Mouse (Mus musculus) frontal cortex, postnatal 25 days (tissue): Measurements from ENCODE around the gene Tgfbr2.

Experiments
- DNase-seq, 2 experiments: peaks; one replicate each; pipeline ENCODE4 v3.0.0; 2022; ENCODE audit warnings: low spot score in 2 of 2

Tgfbr2 gene

GRCm38 (mm10) chr9:116111149-116111970, 63.8 kb downstream of the Tgfbr2 start:
- no peak for DNase-seq

- DNase-seq = no peak
Observed at GRCm38 (mm10) chr9:116108729-116109128, 66.4 kb downstream of the Tgfbr2 start.

- DNase-seq = no peak
Observed at GRCm38 (mm10) chr9:116104770-116105169, 70.4 kb downstream of the Tgfbr2 start.

- no peak for DNase-seq
Observed at GRCm38 (mm10) chr9:116101842-116102241, 73.3 kb downstream of the Tgfbr2 start.

- no peak for DNase-seq
Observed at GRCm38 (mm10) chr9:116100015-116100414, 75.1 kb downstream of the Tgfbr2 start.

- DNase-seq = no peak
Observed at GRCm38 (mm10) chr9:116099596-116099993, 75.6 kb downstream of the Tgfbr2 start.

GRCm38 (mm10) chr9:116098724-116099595, 76.2 kb downstream of the Tgfbr2 start:
- no peak for DNase-seq

- DNase-seq = no peak
Observed at GRCm38 (mm10) chr9:116091921-116092320, 83.2 kb downstream of the Tgfbr2 start.

GRCm38 (mm10) chr9:116091101-116091841, 83.9 kb downstream of the Tgfbr2 start:
- DNase-seq = no peak

- DNase-seq = no peak
Observed at GRCm38 (mm10) chr9:116090296-116090695, 84.9 kb downstream of the Tgfbr2 start.

- no peak for DNase-seq
Observed at GRCm38 (mm10) chr9:116088912-116089311, 86.2 kb downstream of the Tgfbr2 start.

GRCm38 (mm10) chr9:116087880-116088279, 87.3 kb downstream of the Tgfbr2 start:
- DNase-seq = peak; percentile 50 to 57

GRCm38 (mm10) chr9:116087263-116087662, 87.9 kb downstream of the Tgfbr2 start:
- DNase-seq = no peak

GRCm38 (mm10) chr9:116085999-116086398, 89.2 kb downstream of the Tgfbr2 start:
- DNase-seq = no peak

- no peak for DNase-seq
Observed at GRCm38 (mm10) chr9:116084324-116084931, 90.7 kb downstream of the Tgfbr2 start.

GRCm38 (mm10) chr9:116083726-116084323, 91.3 kb downstream of the Tgfbr2 start:
- DNase-seq = no peak

GRCm38 (mm10) chr9:116083300-116083699, 91.9 kb downstream of the Tgfbr2 start:
- DNase-seq = no peak

- DNase-seq = no peak
Observed at GRCm38 (mm10) chr9:116081781-116082180, 93.4 kb downstream of the Tgfbr2 start.

GRCm38 (mm10) chr9:116077419-116077818, 97.7 kb downstream of the Tgfbr2 start:
- DNase-seq = no peak

- no peak for DNase-seq
Observed at GRCm38 (mm10) chr9:116076946-116077345, 98.2 kb downstream of the Tgfbr2 start.

- DNase-seq = no peak
Observed at GRCm38 (mm10) chr9:116076163-116076562, 99.0 kb downstream of the Tgfbr2 start.
